Mouse (Mus musculus): ENCODE data around the gene Esrrg. TPM values are rescaled to one million over a fixed set of nuclear protein-coding genes. Genes with fewer than 3 reads are reported as not detected.

The Esrrg gene
- polyA plus RNA-seq, 1 experiment from 2014 or later: 51.4 TPM

DNA sequence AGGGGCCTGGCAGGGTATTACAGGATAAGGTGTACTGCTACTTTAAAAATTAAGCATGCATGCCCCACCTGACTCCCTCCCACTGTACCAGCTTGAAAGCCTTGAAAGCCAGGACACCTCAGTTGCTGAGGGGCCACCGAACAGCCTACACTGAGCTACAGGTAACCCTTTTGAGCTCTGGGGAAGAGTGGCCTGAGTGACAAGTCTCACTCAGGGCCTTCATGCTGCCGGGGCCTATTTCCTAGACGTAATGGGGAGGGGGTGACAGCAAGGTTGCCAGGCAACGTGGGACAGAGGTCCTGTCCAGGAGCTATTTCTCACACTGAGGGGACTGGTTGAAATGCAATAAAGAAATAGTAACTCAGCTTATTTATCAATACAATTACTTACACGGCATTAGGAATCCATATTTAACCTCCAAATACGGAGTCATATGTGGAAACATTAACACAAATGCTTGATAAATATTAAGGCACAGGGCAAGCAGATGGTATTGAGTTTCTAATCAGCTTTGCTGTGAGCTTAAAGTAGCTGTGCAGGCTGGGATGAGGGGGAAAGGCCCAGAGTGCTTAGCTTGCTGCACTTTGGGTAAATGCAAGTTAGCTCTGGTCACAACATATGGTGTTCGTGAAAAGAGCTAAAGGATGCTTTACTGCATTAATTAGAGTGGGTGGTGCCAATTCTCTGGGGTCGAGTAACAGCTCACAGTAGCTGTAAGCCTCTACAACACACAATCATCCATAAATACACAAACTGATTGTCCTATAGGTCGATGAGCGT is 653.5 kb downstream of the Esrrg start, which contains the start of gene Ush2a:
TSS of gene Ush2a (plus strand) at position 121 of the 780 bp plus-strand sequence.
- Histone ChIP-seq H3K4me1 (ENCODE audit: control insufficient read depth, insufficient read depth, low read length) (0 out of 2 replicates have a peak, but pooled peaks cover 6% of the 10 kb centered on the region), H3K9me3 (ENCODE audit: control insufficient read depth, low read length) (no peaks in the 10 kb centered on the region), H3K9ac (replicated peaks; ENCODE audit: low read depth, low read length) (no peak within 1 kb of the TSS), H3K4me2 (ENCODE audit: low read depth, low read length) (no peak within 1 kb of the TSS), H3K27me3 (ENCODE audit: control insufficient read depth, insufficient read depth, low read length) (no peaks in the 10 kb centered on the region), H3K36me3 (ENCODE audit: control insufficient read depth, insufficient read depth, low read length) (no peaks in the 10 kb centered on the region), H3K27ac (ENCODE audit: low read depth, low read length) (no peak within 1 kb of the TSS), H3K4me3 (ENCODE audit: low read depth, low read length) (no peak within 1 kb of the TSS)
- WGBS: 38% methylated on average over 10 of the region's 10 CpGs
- ATAC-seq (ENCODE audit: low read depth): no peak
